Mouse (Mus musculus): Measurements from ENCODE around the gene Katnal1. TPM values are rescaled to one million over a fixed set of nuclear protein-coding genes. Genes with fewer than 3 reads are reported as not detected.

Gene Katnal1
- polyA plus RNA-seq, 1 experiment from 2014 or later, result 13.8 TPM

DNA sequence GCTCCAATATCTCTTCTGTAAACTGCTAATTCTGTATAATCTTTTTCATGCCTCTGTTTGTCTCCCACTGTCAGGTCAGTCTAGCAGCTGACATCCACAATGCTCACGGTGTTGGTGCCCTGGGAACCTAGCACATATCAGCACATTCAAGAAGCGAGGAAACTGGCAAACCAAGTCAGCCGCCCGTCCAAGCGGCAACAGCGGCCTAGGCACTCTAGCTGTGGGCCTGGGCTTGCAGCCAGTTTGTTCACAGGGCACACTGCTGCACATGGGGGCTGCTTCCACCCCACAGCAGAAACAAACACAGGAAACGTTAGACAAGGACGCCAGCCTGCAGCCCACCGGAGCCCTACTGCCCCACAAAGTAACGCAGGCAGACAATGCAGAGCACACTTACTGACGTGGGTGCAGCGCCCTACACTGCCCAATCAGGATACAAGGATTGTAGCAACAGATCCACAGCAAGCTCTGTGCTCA is 31.1 kb downstream of the Katnal1 start:
- Histone ChIP-seq H3K9ac (ENCODE audit: low read depth, low read length) (no peak overlapping the region), H3K4me3 (ENCODE audit: low read depth, low read length) (no peak overlapping the region), H3K4me2 (ENCODE audit: low read depth, low read length) (no peak overlapping the region), H3K27ac (replicated peaks; ENCODE audit: low read depth, low read length) (no peak overlapping the region), H3K27me3 (replicated peaks; ENCODE audit: control insufficient read depth, insufficient read depth, low read length) (no peaks in the 10 kb centered on the region), H3K4me1 (ENCODE audit: control insufficient read depth, insufficient read depth, low read length) (0 out of 2 replicates have a peak, but pooled peaks cover 2% of the 10 kb centered on the region), H3K9me3 (ENCODE audit: control insufficient read depth, low read length) (no peaks in the 10 kb centered on the region), H3K36me3 (ENCODE audit: control insufficient read depth, insufficient read depth, low read length) (peaks cover 27% of the 10 kb centered on the region)
- peak; percentile 18; the same call in 1 of the 2 replicates for ATAC-seq (ENCODE audit: low read depth)
- DNase-seq (ENCODE audit: low spot score), result peak; percentile 29
- WGBS, result 67% methylated on average over 12 of the region's 12 CpGs

DNA sequence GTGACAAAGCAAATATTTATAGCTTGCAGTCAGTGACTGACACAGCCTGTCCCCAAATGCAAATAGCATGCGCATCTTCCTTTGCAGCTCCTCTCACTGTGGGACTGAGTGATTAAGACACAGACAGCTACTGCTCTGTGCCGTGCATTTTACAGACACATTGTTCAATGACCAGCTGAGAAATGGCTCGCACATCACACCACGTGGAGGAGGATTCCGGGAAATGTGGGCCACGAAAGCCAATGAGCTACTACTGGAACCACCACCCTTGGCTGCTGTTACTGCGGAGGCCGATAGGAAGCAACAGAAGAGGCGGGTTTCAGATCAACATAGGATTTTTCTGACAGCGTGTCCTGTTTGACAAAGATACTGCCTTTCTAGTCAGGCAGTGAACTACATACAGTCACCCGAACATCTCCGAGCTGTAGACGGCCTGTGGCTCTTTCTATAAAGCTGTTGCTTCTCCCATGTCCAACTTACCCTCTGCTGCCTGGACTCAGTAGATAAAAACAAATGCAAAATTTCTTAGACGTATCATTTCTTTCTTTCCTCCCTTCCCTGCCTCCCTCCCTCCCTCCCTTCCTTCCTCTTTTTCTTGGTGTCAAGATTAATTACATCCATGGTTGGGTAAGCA is 31.9 kb downstream of the Katnal1 start:
- 79% methylated on average over 14 of the region's 14 CpGs for WGBS

DNA sequence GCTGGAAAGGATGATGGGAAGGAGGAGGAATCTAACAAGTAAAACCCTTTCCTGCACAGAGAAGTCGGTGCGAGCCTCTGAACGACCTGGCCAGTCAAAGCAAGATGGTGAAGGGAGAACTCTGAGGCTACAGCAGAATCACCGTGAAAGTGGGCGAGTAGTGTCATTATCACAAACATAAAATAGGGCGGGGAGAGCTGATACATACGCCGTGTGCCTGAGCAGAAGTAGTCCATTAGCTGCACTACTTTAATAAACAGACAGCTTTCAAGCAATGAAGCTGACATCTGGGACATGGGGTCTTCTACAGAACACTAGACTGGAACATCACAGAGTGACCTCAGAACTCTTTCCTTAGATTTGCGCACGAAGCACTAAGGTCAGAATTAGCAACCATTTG is 32.6 kb downstream of the Katnal1 start:
- ATAC-seq (ENCODE audit: low read depth), result no peak
- H3K9me3 ChIP-seq (ENCODE audit: control insufficient read depth, low read length), result no peaks in the 10 kb centered on the region
- no peaks in the 10 kb centered on the region for H3K27me3 ChIP-seq (replicated peaks; ENCODE audit: control insufficient read depth, insufficient read depth, low read length)
- WGBS, result 82% methylated on average over 10 of the region's 10 CpGs
- no peak overlapping the region for H3K27ac ChIP-seq (replicated peaks; ENCODE audit: low read depth, low read length)
- no peak overlapping the region for H3K9ac ChIP-seq (ENCODE audit: low read depth, low read length)
- DNase-seq (ENCODE audit: low spot score), result no peak
- H3K4me3 ChIP-seq (ENCODE audit: low read depth, low read length), result no peak overlapping the region
- peaks cover 36% of the 10 kb centered on the region for H3K36me3 ChIP-seq (ENCODE audit: control insufficient read depth, insufficient read depth, low read length)
- H3K4me1 ChIP-seq (ENCODE audit: control insufficient read depth, insufficient read depth, low read length), result 0 out of 2 replicates have a peak, but pooled peaks cover 2% of the 10 kb centered on the region
- no peak overlapping the region for H3K4me2 ChIP-seq (ENCODE audit: low read depth, low read length)

More for the DNA sequence above, 31.9 kb downstream of the Katnal1 start:
- DNase-seq (ENCODE audit: low spot score) (no peak), ATAC-seq (ENCODE audit: low read depth) (no peak)
- H3K9me3 ChIP-seq (ENCODE audit: control insufficient read depth, low read length), result no peaks in the 10 kb centered on the region
- H3K4me1 ChIP-seq (ENCODE audit: control insufficient read depth, insufficient read depth, low read length), result 0 out of 2 replicates have a peak, but pooled peaks cover 2% of the 10 kb centered on the region
- H3K36me3 ChIP-seq (ENCODE audit: control insufficient read depth, insufficient read depth, low read length), result peaks cover 30% of the 10 kb centered on the region
- no peak overlapping the region for H3K9ac ChIP-seq (ENCODE audit: low read depth, low read length)
- H3K4me2 ChIP-seq (ENCODE audit: low read depth, low read length), result no peak overlapping the region
- no peak overlapping the region for H3K4me3 ChIP-seq (ENCODE audit: low read depth, low read length)
- H3K27ac ChIP-seq (replicated peaks; ENCODE audit: low read depth, low read length), result no peak overlapping the region
- no peaks in the 10 kb centered on the region for H3K27me3 ChIP-seq (replicated peaks; ENCODE audit: control insufficient read depth, insufficient read depth, low read length)

DNA sequence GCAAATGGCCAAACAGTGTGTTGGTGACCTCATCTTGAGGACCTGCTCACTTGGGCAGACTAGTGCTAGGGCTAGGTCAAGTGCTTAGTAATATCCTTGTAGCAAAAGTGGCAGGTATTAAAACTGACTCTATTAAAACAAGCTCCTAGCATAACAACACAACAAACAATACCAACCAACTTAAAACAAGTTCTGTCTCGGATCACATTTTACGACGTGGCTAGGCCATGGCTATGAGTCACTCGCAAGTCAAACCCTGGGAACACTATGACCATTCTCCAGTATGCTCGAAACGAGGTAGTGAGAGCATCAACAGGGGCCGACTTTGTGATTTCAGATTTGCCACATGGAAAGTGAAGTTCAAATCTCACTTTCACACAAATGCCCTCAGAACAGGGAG is 33.3 kb downstream of the Katnal1 start:
- DNase-seq (ENCODE audit: low spot score) (no peak), ATAC-seq (ENCODE audit: low read depth) (no peak)
- no peak overlapping the region for H3K4me3 ChIP-seq (ENCODE audit: low read depth, low read length)
- no peaks in the 10 kb centered on the region for H3K9me3 ChIP-seq (ENCODE audit: control insufficient read depth, low read length)
- H3K27ac ChIP-seq (replicated peaks; ENCODE audit: low read depth, low read length), result no peak overlapping the region
- H3K27me3 ChIP-seq (replicated peaks; ENCODE audit: control insufficient read depth, insufficient read depth, low read length), result no peaks in the 10 kb centered on the region
- 0 out of 2 replicates have a peak, but pooled peaks cover 2% of the 10 kb centered on the region for H3K4me1 ChIP-seq (ENCODE audit: control insufficient read depth, insufficient read depth, low read length)
- H3K36me3 ChIP-seq (ENCODE audit: control insufficient read depth, insufficient read depth, low read length), result peaks cover 39% of the 10 kb centered on the region
- no peak overlapping the region for H3K4me2 ChIP-seq (ENCODE audit: low read depth, low read length)
- no peak overlapping the region for H3K9ac ChIP-seq (ENCODE audit: low read depth, low read length)
- WGBS, result 93% methylated on average over 7 of the region's 7 CpGs

DNA sequence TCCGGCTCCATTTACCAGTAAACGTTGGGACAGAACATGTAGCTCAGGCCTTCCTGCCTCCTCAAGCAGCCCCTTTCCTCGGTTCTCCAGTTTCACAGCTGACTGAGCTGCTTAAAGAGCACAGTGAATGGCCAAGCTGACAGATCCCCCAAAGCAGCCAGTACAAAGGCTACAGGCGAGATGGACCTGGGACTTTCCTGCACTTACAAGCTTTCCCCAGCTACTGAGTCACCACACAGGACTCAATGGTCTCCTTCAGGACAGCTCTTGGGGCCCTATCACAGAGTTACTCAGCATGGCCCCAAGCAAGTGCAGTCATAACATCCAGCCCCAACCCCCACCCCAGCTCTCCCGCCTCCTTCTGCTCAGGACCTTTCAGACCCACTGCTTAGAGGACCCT is 34.1 kb downstream of the Katnal1 start:
- 47% methylated on average over 5 of the region's 5 CpGs for WGBS
- 0 out of 2 replicates have a peak, but pooled peaks cover 2% of the 10 kb centered on the region for H3K4me1 ChIP-seq (ENCODE audit: control insufficient read depth, insufficient read depth, low read length)
- ATAC-seq (ENCODE audit: low read depth), result no peak

DNA sequence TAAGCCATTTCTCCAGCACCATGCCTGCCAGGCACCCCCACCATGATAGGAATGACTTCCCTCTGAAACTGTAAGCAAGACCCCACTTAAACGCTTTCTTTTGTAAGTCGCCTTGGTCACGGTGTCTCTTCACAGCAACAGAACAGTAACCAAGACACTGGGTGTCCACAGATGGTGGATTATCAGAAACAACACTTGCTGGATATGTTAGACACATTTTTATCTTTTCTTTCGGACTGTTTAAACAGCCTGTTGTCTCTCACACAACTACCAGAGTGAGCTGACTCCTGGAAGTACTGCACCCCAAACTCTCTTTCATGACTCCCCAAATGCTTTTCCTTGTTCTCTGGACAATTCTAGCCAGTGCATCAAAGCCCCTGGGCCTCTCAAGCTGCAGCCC is 38.9 kb downstream of the Katnal1 start:
- no peak overlapping the region for H3K27ac ChIP-seq (replicated peaks; ENCODE audit: low read depth, low read length)
- no peak for DNase-seq (ENCODE audit: low spot score)
- H3K4me3 ChIP-seq (ENCODE audit: low read depth, low read length), result no peak overlapping the region
- no peaks in the 10 kb centered on the region for H3K27me3 ChIP-seq (replicated peaks; ENCODE audit: control insufficient read depth, insufficient read depth, low read length)
- 98% methylated on average over 4 of the region's 4 CpGs for WGBS
- H3K9me3 ChIP-seq (ENCODE audit: control insufficient read depth, low read length), result 0 out of 2 replicates have a peak, but pooled peaks cover 4% of the 10 kb centered on the region
- H3K4me2 ChIP-seq (ENCODE audit: low read depth, low read length), result no peak overlapping the region
- 0 out of 2 replicates have a peak, but pooled peaks cover 2% of the 10 kb centered on the region for H3K4me1 ChIP-seq (ENCODE audit: control insufficient read depth, insufficient read depth, low read length)
- H3K9ac ChIP-seq (ENCODE audit: low read depth, low read length), result no peak overlapping the region
- H3K36me3 ChIP-seq (ENCODE audit: control insufficient read depth, insufficient read depth, low read length), result peaks cover 61% of the 10 kb centered on the region
- no peak for ATAC-seq (ENCODE audit: low read depth)

More for the DNA sequence above, 34.1 kb downstream of the Katnal1 start:
- Histone ChIP-seq H3K9ac (ENCODE audit: low read depth, low read length) (no peak overlapping the region), H3K4me2 (ENCODE audit: low read depth, low read length) (no peak overlapping the region), H3K27me3 (replicated peaks; ENCODE audit: control insufficient read depth, insufficient read depth, low read length) (no peaks in the 10 kb centered on the region), H3K27ac (replicated peaks; ENCODE audit: low read depth, low read length) (no peak overlapping the region), H3K9me3 (ENCODE audit: control insufficient read depth, low read length) (0 out of 2 replicates have a peak, but pooled peaks cover 2% of the 10 kb centered on the region), H3K36me3 (ENCODE audit: control insufficient read depth, insufficient read depth, low read length) (peaks cover 45% of the 10 kb centered on the region), H3K4me3 (ENCODE audit: low read depth, low read length) (no peak overlapping the region)
- DNase-seq (ENCODE audit: low spot score), result no peak

DNA sequence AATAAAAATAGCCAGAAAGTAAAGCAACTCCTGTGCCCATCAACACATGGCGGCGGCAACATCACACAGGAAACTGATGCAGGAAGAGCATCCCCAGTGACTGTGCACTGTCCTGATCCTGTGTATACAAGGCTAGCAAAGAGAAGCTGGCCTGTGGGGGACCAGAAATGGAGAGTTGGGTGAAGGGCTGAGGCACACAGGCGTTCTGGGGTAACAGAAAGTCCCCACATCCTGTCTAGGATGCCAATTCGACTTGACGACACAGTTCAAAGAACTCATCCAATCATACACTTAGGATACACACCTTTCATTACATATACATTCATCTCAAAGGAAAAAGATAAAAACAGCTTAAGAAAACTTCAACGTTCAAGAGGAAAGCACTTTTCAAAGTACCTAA is 41.1 kb downstream of the Katnal1 start:
- DNase-seq (ENCODE audit: low spot score) (no peak), ATAC-seq (ENCODE audit: low read depth) (no peak)
- no peaks in the 10 kb centered on the region for H3K27me3 ChIP-seq (replicated peaks; ENCODE audit: control insufficient read depth, insufficient read depth, low read length)
- 89% methylated on average over 6 of the region's 6 CpGs for WGBS
- H3K4me3 ChIP-seq (ENCODE audit: low read depth, low read length), result no peak overlapping the region
- no peak overlapping the region for H3K4me2 ChIP-seq (ENCODE audit: low read depth, low read length)
- no peak overlapping the region for H3K27ac ChIP-seq (replicated peaks; ENCODE audit: low read depth, low read length)
- H3K4me1 ChIP-seq (ENCODE audit: control insufficient read depth, insufficient read depth, low read length), result no peaks in the 10 kb centered on the region
- H3K9me3 ChIP-seq (ENCODE audit: control insufficient read depth, low read length), result 0 out of 2 replicates have a peak, but pooled peaks cover 4% of the 10 kb centered on the region
- no peak overlapping the region for H3K9ac ChIP-seq (ENCODE audit: low read depth, low read length)
- peaks cover 66% of the 10 kb centered on the region for H3K36me3 ChIP-seq (ENCODE audit: control insufficient read depth, insufficient read depth, low read length)

DNA sequence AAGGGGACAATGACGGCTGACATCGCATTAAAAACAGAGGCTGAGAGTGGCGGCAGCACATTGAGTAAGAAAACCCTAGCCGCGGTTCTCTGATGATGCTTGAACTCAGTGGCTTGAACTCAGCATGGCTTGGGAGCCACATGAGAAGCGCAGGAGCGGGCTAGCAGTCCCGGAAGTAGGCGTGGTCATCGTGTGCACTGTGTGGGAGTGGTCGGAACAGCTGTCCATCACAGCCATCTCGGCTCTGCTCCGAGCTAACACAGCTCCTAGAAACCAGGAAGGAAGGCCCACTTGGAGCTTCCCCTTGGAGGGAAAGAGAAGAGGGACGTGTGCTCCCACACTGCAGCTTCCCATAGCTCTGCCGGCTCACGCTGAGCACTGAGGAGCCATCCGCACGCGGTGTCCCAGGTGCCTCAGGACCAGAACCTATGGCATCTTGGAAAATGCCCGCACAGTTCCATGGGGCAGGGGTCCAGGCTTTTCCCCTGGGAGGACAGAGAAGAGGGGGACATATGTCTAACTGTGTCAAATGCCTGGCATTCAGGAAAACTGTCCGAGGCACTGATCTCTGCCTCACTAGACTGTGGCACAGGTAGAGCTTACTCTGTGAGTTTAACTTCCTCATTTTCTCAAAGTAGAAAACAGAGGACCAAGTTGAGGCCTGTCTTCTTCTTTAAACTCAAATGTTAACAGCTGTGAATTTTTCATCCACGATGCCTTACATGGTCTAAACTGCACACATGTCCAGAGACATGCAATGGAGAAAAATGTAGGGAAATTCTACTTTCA is 43.1 kb downstream of the Katnal1 start:
- no peaks in the 10 kb centered on the region for H3K27me3 ChIP-seq (replicated peaks; ENCODE audit: control insufficient read depth, insufficient read depth, low read length)
- H3K36me3 ChIP-seq (ENCODE audit: control insufficient read depth, insufficient read depth, low read length), result peaks cover 53% of the 10 kb centered on the region
- H3K4me3 ChIP-seq (ENCODE audit: low read depth, low read length), result no peak overlapping the region
- ATAC-seq (ENCODE audit: low read depth) (peak; percentile 94), DNase-seq (ENCODE audit: low spot score) (peak; percentile 88)
- H3K9ac ChIP-seq (ENCODE audit: low read depth, low read length), result no peak overlapping the region
- no peak overlapping the region for H3K27ac ChIP-seq (replicated peaks; ENCODE audit: low read depth, low read length)
- H3K9me3 ChIP-seq (ENCODE audit: control insufficient read depth, low read length), result 0 out of 2 replicates have a peak, but pooled peaks cover 4% of the 10 kb centered on the region
- 35% methylated on average over 21 of the region's 22 CpGs for WGBS
- peak overlapping the region; percentile 36 for H3K4me2 ChIP-seq (ENCODE audit: low read depth, low read length)
- no peaks in the 10 kb centered on the region for H3K4me1 ChIP-seq (ENCODE audit: control insufficient read depth, insufficient read depth, low read length)
